Mouse (Mus musculus): Measurements from ENCODE around the gene Prss32. TPM values are rescaled to one million over a fixed set of nuclear protein-coding genes. Genes with fewer than 3 reads are reported as not detected.

The Prss32 gene
- polyA plus RNA-seq (2012; fragmentation: generic; extraction: Trizol): under 1 TPM in 1 of 2 experiments, not detected in 1; 0.05 TPM

GRCm38 (mm10) chr17:23843812-23844273, at the start of gene Prss32, which contains the start of gene Prss41:
Gene Prss32, plus strand, starts transcription at chr17:23843855.
Gene Prss41, minus strand, starts transcription at chr17:23844172.

GRCm38 (mm10) chr17:23829064-23829619, 14.5 kb upstream of the Prss32 start, which contains the start of gene Elob:
Gene Elob, minus strand, starts transcription at chr17:23829136.

DNA sequence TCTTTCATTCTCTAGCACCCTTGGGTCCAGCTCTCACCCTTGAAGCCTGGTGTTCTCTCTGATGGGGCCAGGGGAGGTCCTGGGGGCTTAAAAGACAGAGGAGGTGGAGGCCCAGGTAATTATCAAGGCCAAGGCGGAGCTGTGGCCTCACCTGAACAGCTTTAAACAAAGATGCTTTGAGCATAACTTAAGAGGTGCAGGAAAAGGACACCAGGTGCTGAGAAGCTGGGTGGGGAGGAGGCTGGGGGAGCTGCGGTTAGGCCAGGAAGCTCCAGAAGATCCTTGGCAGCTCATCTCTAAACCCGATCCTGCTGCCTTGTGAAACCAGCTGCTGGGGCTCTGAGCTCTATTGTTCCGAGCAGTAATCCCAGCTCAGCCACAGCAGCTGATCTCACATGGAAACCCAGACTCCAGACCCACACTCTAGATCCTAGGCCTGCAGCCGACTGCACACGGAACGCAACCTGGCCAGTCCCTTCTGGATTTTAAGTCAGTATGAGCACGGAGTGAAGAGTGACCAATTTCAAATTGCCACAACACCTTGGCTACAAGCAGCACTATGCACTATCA, 7.6 kb upstream of the Prss32 start, which contains the start of gene Prss33:
Prss33 (minus strand) TSS at position 51 of the 570 bp plus-strand sequence.

GRCm38 (mm10) chr17:23867756-23868155, 24.1 kb downstream of the Prss32 start, which contains the start of gene Prss21:
Gene Prss21, plus strand, starts transcription at chr17:23868056.

GRCm38 (mm10) chr17:23880576-23880975, 36.9 kb downstream of the Prss32 start, which contains the start of the genes Dcpp1 and Dcpp2:
Gene Dcpp1, plus strand, starts transcription at chr17:23880876.
Gene Dcpp2, plus strand, starts transcription at chr17:23880880.

Other genes with a start within 250 kb of the Prss32 start
- gene Zfp13, start 244.4 kb upstream of the Prss32 start, polyA plus RNA-seq (2012; fragmentation: generic; extraction: Trizol): 1 to 10 TPM; 2.1 to 3.2 TPM
- gene Zscan10, start 243.0 kb upstream of the Prss32 start, polyA plus RNA-seq (2012; fragmentation: generic; extraction: Trizol): under 1 TPM in 1 of 2 experiments, not detected in 1; 0.02 TPM
- not detected for gene Mmp25, start 198.6 kb upstream of the Prss32 start, polyA plus RNA-seq (2012; fragmentation: generic; extraction: Trizol)
- under 1 TPM; 0.05 to 0.18 TPM for gene Bicdl2, start 183.3 kb upstream of the Prss32 start, polyA plus RNA-seq (2012; fragmentation: generic; extraction: Trizol)
- gene Hcfc1r1, start 170.3 kb upstream of the Prss32 start, polyA plus RNA-seq (2012; fragmentation: generic; extraction: Trizol): 100 to 1,000 TPM; 438 to 526 TPM
- gene Thoc6, start 170.0 kb upstream of the Prss32 start, polyA plus RNA-seq (2012; fragmentation: generic; extraction: Trizol): 10 to 100 TPM; 27.0 to 29.9 TPM
- gene Tnfrsf12a, start 166.4 kb upstream of the Prss32 start, polyA plus RNA-seq (2012; fragmentation: generic; extraction: Trizol): 100 to 1,000 TPM in 1 of 2 experiments, 10 to 100 TPM in 1; 78.5 to 413 TPM
- under 1 TPM in 1 of 2 experiments, not detected in 1; 0.04 TPM for gene Cldn6, start 164.6 kb upstream of the Prss32 start, polyA plus RNA-seq (2012; fragmentation: generic; extraction: Trizol)
- gene Cldn9, start 159.8 kb upstream of the Prss32 start, polyA plus RNA-seq (2012; fragmentation: generic; extraction: Trizol): 1 to 10 TPM in 1 of 2 experiments, under 1 TPM in 1; 0.53 to 3.5 TPM
- under 1 TPM; 0.07 to 0.45 TPM for gene 1520401A03Rik, start 121.1 kb upstream of the Prss32 start, polyA plus RNA-seq (2012; fragmentation: generic; extraction: Trizol)
- gene Pkmyt1, start 117.5 kb upstream of the Prss32 start, polyA plus RNA-seq (2012; fragmentation: generic; extraction: Trizol): 10 to 100 TPM; 24.3 to 38.2 TPM
- 10 to 100 TPM; 22.3 to 32.8 TPM for gene Paqr4, start 103.0 kb upstream of the Prss32 start, polyA plus RNA-seq (2012; fragmentation: generic; extraction: Trizol)
- under 1 TPM in 1 of 2 experiments, not detected in 1; 0.07 TPM for gene Kremen2, start 98.0 kb upstream of the Prss32 start, polyA plus RNA-seq (2012; fragmentation: generic; extraction: Trizol)
- gene Flywch1, start 72.3 kb upstream of the Prss32 start, polyA plus RNA-seq (2012; fragmentation: generic; extraction: Trizol): 10 to 100 TPM; 49.7 to 60.6 TPM
- under 1 TPM in 1 of 2 experiments, not detected in 1; 0.55 TPM for gene Flywch2, start 57.8 kb upstream of the Prss32 start, polyA plus RNA-seq (2012; fragmentation: generic; extraction: Trizol)
- gene Srrm2, start 53.3 kb upstream of the Prss32 start, polyA plus RNA-seq (2012; fragmentation: generic; extraction: Trizol): 100 to 1,000 TPM in 1 of 2 experiments, 10 to 100 TPM in 1; 26.7 to 115 TPM
- 1,000 to 10,000 TPM; 1,533 to 1,676 TPM for gene Elob, start 14.7 kb upstream of the Prss32 start, polyA plus RNA-seq (2012; fragmentation: generic; extraction: Trizol)
- not detected for gene Prss33, start 7.8 kb upstream of the Prss32 start, polyA plus RNA-seq (2012; fragmentation: generic; extraction: Trizol)
- under 1 TPM in 1 of 2 experiments, not detected in 1; 0.02 TPM for gene Prss41, start 317 bp downstream of the Prss32 start, polyA plus RNA-seq (2012; fragmentation: generic; extraction: Trizol)
- gene Prss21, start 24.2 kb downstream of the Prss32 start, polyA plus RNA-seq (2012; fragmentation: generic; extraction: Trizol): not detected
- not detected for gene Dcpp1, start 37.0 kb downstream of the Prss32 start, polyA plus RNA-seq (2012; fragmentation: generic; extraction: Trizol)
- gene Dcpp2, start 37.0 kb downstream of the Prss32 start, polyA plus RNA-seq (2012; fragmentation: generic; extraction: Trizol): not detected
- gene Dcpp3, start 73.6 kb downstream of the Prss32 start, polyA plus RNA-seq (2012; fragmentation: generic; extraction: Trizol): not detected
- not detected for gene Sbp, start 97.8 kb downstream of the Prss32 start, polyA plus RNA-seq (2012; fragmentation: generic; extraction: Trizol)
- not detected for gene Sbpl, start 111.4 kb downstream of the Prss32 start, polyA plus RNA-seq (2012; fragmentation: generic; extraction: Trizol)
- gene Prss30, start 136.7 kb downstream of the Prss32 start, polyA plus RNA-seq (2012; fragmentation: generic; extraction: Trizol): under 1 TPM; 0.02 to 0.22 TPM
- gene Prss22, start 154.2 kb downstream of the Prss32 start, polyA plus RNA-seq (2012; fragmentation: generic; extraction: Trizol): under 1 TPM; 0.46 to 0.69 TPM
- gene Prss27, start 194.3 kb downstream of the Prss32 start, polyA plus RNA-seq (2012; fragmentation: generic; extraction: Trizol): under 1 TPM; 0.09 to 0.12 TPM
- 10 to 100 TPM; 10.2 to 30.9 TPM for gene Kctd5, start 229.6 kb downstream of the Prss32 start, polyA plus RNA-seq (2012; fragmentation: generic; extraction: Trizol)